Mouse (Mus musculus) olfactory bulb, adult 2 months (tissue): ENCODE measurements around the gene Ywhaq. TPM values are rescaled to one million over a fixed set of nuclear protein-coding genes. Genes with fewer than 3 reads are reported as not detected.

Experiments used
- H3K27ac ChIP-seq: fragments of 200-500 bp; 2 replicates; pipeline ENCODE4 v1.5.1; 2012; ENCODE audit warnings: low read depth, low read length; ENCODE audit not compliant: insufficient read depth
- H3K4me1 ChIP-seq: fragments of 200-500 bp; 2 replicates; pipeline ENCODE4 v1.6.1; 2012; ENCODE audit warnings: low read length; ENCODE audit not compliant: control insufficient read depth, insufficient read depth
- H3K4me3 ChIP-seq: fragments of 200-500 bp; 2 replicates; pipeline ENCODE4 v1.5.1; 2012; ENCODE audit warnings: mild to moderate bottlenecking, low read depth, low read length, moderate library complexity; ENCODE audit not compliant: insufficient read depth
- CTCF ChIP-seq: fragments of 200-500 bp; IDR thresholded peaks from 2 replicates; pipeline ENCODE4 v1.5.1; 2012; ENCODE audit warnings: low read depth, mild to moderate bottlenecking, low read length, moderate library complexity; ENCODE audit not compliant: insufficient read depth
- POLR2A ChIP-seq: fragments of 200-500 bp; IDR thresholded peaks from 2 replicates; pipeline ENCODE4 v1.6.1; 2012; ENCODE audit warnings: mild to moderate bottlenecking, low read depth, low read length, moderate library complexity; ENCODE audit not compliant: insufficient read depth
- WGBS: fragments of 180-500 bp; shearing (Covaris S2); methylation state at CpG from one replicate; pipeline ENCODE4 v1.1.7; 2018; 5-methylcytosine and 5-hydroxymethylcytosine counted together
- polyA plus RNA-seq: library from polyadenylated mRNA; stranded (reverse); fragments of >200 nt; gene quantifications from 2 replicates; pipeline ENCODE4 v1.2.4, GENCODE M21; 2012; ENCODE audit warnings: low replicate concordance; ENCODE audit not compliant: missing spikeins, insufficient read depth, insufficient read length

The Ywhaq gene
- polyA plus RNA-seq, 1 experiment = not detected

DNA sequence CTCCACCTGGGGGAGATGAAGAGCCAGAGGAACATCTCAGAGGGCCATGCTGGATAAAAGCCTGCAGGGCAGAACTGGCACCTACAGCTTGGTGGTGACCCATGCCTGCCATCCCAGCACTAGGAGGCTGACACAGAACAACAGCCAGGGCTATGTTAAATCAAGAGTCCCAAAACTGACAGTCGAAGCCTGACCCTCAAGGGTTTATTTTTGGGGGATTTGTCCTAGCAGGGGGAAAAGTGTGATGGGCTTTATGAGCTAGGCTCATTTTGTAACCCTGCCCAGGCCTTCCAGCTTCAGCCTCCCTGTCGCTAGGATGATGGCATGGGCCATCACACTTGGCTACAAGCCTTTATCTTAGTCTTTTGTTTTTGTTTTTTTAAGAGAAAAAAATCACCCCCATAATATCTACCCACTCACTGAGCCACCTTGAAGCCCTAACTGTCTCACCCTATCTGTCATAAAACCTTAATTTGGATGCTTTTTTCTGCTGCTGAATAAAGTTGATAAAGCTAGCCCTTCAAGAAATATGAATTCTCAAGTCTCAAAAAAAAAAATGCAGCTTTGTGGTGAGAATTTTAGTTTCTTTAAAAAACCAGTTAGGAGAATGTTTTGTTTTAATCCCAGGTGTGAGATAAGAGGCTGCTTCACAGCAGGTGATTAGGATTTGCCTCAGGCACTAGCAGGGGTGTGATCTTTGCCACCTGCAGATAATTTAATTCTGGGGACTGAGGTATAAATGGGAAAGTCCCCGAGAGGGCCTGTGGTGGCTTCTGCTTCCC lies 41.9 kb downstream of the Ywhaq start:
- Histone ChIP-seq H3K4me3 (no peak overlapping the region), H3K27ac (no peak overlapping the region), H3K4me1 (no peaks in the 10 kb centered on the region)
- TF ChIP-seq CTCF (no peak), POLR2A (no peak)
- 59% methylated on average over 3 of the region's 3 CpGs for WGBS

DNA sequence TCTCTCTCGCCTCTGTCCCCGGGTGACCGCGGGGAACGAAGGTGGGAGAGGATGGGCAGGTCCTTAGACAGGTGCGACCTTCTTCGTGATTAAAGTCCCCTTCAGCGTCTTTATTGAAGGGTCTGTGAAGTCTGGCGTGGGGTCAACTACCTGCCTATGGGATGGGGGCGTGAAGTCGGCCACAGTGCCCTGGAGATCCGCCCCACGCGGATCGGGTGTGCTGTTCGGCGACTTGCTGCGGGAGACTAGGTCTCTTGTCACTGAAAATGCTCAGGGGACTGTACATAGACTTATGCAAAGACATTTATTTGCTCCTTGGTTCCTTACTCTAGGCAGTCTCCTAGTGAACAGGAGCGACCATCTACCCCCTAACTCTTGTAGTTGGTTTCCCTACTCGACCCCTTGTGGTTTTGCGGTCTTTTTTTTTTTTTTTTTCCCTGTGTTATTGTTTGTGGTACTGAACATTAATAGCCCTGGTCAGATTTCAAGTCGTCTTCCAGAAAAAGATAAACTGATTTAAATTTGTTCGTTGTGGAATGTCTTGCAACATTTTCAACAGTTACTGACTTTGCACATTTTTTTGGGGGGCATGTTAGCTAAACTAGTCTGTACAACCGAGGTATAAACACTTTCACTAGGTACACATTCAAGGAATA lies 43.5 kb downstream of the Ywhaq start:
- H3K4me3 ChIP-seq = peak overlapping the region; percentile 90
- 3% methylated on average over 24 of the region's 24 CpGs for WGBS
- no peak for TF ChIP-seq CTCF
- no peak for TF ChIP-seq POLR2A
- H3K4me1 ChIP-seq = no peaks in the 10 kb centered on the region
- H3K27ac ChIP-seq = peak overlapping the region; percentile 95

DNA sequence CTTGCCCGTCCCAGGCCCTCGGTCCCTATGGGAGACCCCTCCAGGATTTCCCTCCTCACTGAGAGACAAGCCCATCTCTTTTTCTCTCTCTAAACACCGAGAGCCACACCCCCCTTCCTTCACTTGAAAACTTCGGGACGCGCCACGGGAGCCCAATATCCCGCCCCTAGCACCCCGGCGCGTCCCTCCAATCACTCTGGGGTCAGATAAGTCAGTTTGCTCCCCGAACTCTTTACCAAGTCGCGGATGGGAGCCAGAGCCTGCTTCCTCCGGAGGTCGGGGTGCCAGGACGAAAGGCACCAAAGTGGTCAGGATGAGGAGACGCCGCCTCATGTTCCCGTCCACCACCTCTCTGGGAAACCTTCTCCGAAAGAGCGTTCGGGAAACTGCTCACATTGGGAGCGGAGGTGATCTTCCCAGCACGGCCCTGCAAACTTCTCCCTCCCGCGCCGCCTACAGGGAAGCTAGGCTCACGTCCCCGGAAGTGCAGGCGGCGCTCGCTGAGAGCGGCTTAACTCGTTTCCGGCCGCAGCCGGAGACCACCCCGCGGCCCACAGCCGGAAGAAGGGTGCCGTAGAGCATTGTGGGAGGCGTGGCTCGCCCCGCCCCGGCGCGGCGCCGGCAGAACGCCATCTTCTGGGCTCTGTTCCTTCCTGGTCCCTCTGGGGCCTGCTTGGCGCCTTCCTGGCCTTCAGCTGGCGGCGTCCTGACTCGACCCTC lies 44.2 kb downstream of the Ywhaq start, which contains the start of gene Adam17:
Gene Adam17 (minus strand): TSS at position 533 of the 720 bp plus-strand sequence.
- WGBS = under 1% methylated on average over 55 of the region's 55 CpGs
- Histone ChIP-seq H3K4me1 (peaks cover 2% of the 10 kb centered on the region; the same call in 1 of the 2 replicates), H3K4me3 (peak within 1 kb of the TSS; percentile 90), H3K27ac (peak within 1 kb of the TSS; percentile 95)
- TF ChIP-seq CTCF = peak; percentile 47
- TF ChIP-seq POLR2A = peak; percentile 96

DNA sequence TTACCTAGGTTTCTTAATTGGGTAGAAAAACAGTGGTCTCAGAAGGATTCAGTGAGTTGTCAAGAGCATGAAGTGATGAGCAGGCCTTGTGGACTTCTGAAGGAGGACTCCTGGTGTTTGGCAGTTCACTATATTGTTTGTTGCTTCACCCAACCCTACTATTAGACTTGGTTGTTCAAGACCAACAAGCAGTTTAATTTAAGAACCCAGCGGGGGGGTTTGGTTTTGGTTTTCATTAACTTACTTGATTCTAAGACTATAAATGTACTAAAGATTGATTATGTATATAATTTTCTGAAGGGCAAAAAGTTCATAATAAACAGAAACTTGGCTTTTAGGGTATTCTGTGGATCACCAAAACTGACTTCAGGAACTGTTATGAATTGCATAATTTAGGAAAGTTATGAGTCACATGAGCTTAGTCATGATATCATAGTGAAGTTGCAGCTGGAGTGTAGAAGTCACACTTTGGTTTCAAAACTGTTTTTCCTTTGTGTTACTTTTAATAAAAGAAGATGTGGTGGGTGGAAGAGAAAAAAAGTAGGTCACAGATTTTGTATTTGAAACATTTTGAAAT lies 47.3 kb downstream of the Ywhaq start:
- Histone ChIP-seq H3K27ac (no peak overlapping the region), H3K4me1 (peaks cover 5% of the 10 kb centered on the region; the same call in 1 of the 2 replicates), H3K4me3 (no peak overlapping the region)
- TF ChIP-seq CTCF (no peak), POLR2A (no peak)
- WGBS = 82% methylated on average over 1 of the region's 1 CpGs

DNA sequence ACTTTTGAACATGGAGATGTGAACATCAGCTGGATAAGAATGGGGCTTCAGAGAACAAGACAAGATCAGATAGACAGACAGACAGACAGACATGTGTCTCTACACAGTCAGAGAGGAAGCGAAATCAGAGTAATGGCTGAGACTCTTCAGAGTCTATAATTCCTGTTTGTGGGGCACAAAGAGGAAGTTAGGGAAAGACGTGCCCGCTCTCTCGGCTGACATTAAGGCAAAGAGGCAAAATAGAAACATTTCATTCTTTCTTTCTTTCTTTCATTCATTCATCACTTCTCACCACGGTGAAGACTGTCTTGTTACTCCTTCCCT lies 48.4 kb downstream of the Ywhaq start:
- TF ChIP-seq CTCF = no peak
- TF ChIP-seq POLR2A = no peak
- WGBS = 88% methylated on average over 5 of the region's 5 CpGs
- Histone ChIP-seq H3K4me3 (no peak overlapping the region), H3K4me1 (peaks cover 5% of the 10 kb centered on the region; the same call in 1 of the 2 replicates), H3K27ac (no peak overlapping the region)

DNA sequence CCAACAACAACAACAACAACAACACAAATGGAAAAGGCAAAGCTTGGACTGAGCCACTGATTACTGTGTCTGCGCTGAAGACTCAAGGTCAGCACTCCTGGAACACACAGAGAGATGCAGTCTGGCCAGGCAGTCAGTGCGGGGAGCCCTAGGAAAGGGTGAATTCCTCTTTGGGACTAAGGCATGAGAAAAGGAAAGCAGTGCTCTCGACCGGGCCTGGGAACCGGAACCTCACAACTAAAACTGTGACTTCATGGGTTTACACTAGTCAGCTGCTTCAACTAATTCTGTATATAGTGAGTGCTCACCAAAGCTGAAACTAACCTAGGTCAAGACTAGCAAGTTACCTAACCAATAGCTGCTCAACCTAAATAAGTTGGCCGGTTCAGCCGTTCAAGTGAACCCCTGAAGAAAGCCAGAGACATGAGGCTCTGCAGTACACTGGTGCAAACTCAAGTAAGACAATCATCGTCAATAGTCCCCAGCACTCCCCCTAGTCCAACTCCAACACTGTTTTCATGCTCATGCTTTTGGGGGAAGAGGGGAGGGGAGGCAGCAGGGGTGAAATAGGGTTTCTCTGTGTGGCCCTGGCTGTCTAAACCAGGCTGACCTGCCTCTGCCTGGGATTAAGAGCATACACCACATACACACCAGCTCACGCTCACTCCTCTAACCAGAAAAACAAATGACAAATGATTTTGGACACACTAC lies 48.9 kb downstream of the Ywhaq start:
- 91% methylated on average over 9 of the region's 9 CpGs for WGBS
- H3K4me1 ChIP-seq = peaks cover 5% of the 10 kb centered on the region; the same call in 1 of the 2 replicates
- no peak overlapping the region for H3K27ac ChIP-seq
- no peak for TF ChIP-seq CTCF
- H3K4me3 ChIP-seq = no peak overlapping the region

DNA sequence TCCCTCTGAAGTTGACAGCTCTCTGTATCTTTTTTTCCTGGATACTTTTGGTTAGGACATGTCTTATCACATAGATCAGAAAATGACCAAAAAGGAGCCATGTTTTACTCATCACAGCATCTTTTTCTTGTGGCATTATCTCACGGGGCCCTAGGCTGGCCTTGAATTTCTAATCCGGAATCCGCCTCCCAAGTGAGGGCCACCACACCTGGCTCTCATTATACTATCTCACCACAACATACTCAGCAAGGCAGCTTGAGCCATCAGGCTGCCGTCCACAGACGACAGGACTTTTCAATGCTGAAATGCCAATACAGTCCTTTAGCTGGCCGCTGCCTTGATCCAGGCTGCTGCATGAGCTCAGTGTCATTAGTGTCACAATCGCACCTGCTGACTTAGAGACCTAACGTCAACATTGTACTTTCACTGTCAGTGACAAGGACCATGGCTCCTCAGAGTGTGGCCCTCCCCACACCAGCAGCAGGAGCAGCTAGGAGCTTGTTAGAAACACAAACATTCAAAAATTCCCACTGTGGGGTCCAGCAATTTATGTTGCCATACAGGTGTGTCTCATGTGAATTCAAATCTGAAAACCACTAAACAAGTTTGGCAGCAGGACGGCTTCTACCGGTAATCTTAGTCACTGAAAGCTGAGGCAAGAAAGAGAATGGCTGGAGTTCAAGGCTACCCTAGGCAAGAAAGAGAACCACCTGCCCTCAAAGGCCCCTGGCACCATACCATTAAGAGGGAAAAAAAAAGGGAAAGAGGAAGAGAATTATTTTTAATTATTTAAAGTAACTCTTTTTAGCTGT lies 52.6 kb downstream of the Ywhaq start:
- 84% methylated on average over 10 of the region's 10 CpGs for WGBS
- Histone ChIP-seq H3K4me3 (no peak overlapping the region), H3K4me1 (peaks cover 8% of the 10 kb centered on the region), H3K27ac (no peak overlapping the region)
- TF ChIP-seq POLR2A = no peak
- no peak for TF ChIP-seq CTCF

DNA sequence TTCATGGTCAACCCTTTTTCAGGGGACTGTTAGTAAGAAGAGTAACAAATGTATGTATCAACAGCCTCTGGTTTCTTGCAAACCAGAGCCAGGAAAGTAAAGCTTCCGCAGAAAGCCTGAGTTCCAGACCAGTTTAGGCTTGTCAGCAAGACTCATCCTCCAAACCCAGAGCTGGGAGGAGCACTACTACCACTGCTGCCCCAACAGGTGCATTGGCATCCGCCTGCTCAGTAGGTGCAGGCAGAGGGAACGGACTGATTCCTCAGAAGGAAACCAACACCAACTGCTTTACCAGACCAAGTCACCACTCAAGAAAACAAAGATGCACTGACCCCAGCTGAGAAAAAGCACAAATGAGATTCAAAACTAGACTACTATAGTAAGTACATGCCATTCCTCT lies 54.2 kb downstream of the Ywhaq start:
- no peak for TF ChIP-seq POLR2A
- TF ChIP-seq CTCF = no peak
- no peak overlapping the region for H3K4me3 ChIP-seq
- WGBS = 90% methylated on average over 3 of the region's 3 CpGs
- H3K27ac ChIP-seq = no peak overlapping the region
- H3K4me1 ChIP-seq = peaks cover 6% of the 10 kb centered on the region
